Mouse (Mus musculus) myocyte (in vitro differentiated cells): ENCODE results near the gene Slc39a9. TPM values are rescaled to one million over a fixed set of nuclear protein-coding genes. Genes with fewer than 3 reads are reported as not detected.

Experiments
- H3K27me3 ChIP-seq: one replicate; pipeline ENCODE4 v1.6.1; 2011; ENCODE audit not compliant: control insufficient read depth, insufficient read depth, insufficient read length
- H3K36me3 ChIP-seq: one replicate; pipeline ENCODE4 v1.6.1; 2011; ENCODE audit not compliant: control insufficient read depth, insufficient read depth
- H3K4me2 ChIP-seq: one replicate; pipeline ENCODE4 v1.6.1; 2011; ENCODE audit warnings: low read depth, control low read depth
- H3K4me3 ChIP-seq: one replicate; pipeline ENCODE4 v1.5.1; 2011; ENCODE audit warnings: mild to moderate bottlenecking, control low read depth, moderate library complexity
- H3K79me2 ChIP-seq: one replicate; pipeline ENCODE4 v1.6.1; 2011; ENCODE audit not compliant: control insufficient read depth, insufficient read depth
- H3ac ChIP-seq: one replicate; pipeline ENCODE4 v1.6.1; 2011; ENCODE audit not compliant: control insufficient read depth, insufficient read length
- CEBPB ChIP-seq: IDR thresholded peaks from 2 replicates; pipeline ENCODE4 v1.6.1; 2011; ENCODE audit warnings: mild to moderate bottlenecking, moderate library complexity; ENCODE audit not compliant: poor library complexity, insufficient read depth, severe bottlenecking
- E2F4 ChIP-seq: IDR thresholded peaks from one replicate; pipeline ENCODE4 v1.6.1; 2011; ENCODE audit warnings: mild to moderate bottlenecking, control low read depth, moderate library complexity; ENCODE audit not compliant: insufficient read depth
- MAX ChIP-seq: IDR thresholded peaks from one replicate; pipeline ENCODE4 v1.6.1; 2011; ENCODE audit warnings: low read depth, mild to moderate bottlenecking, control low read depth
- MYOD1 ChIP-seq, 3 experiments: IDR thresholded peaks; one replicate each; pipeline ENCODE4 v1.6.1; 2011; ENCODE audit warnings: control low read depth in 2 of 3, low read depth in 2 of 3, mild to moderate bottlenecking in 2 of 3, moderate library complexity in 1 of 3; ENCODE audit not compliant: insufficient read length in 2 of 3, control insufficient read depth in 1 of 3
- MYOG ChIP-seq, 3 experiments: IDR thresholded peaks; one replicate each; pipeline ENCODE4 v1.6.1; 2011; ENCODE audit warnings: control low read depth in 2 of 3, low read depth in 2 of 3, mild to moderate bottlenecking in 2 of 3; ENCODE audit not compliant: insufficient read length in 2 of 3, control insufficient read depth in 1 of 3, insufficient read depth in 1 of 3
- POLR2A ChIP-seq: IDR thresholded peaks from one replicate; pipeline ENCODE4 v1.6.1; 2011; ENCODE audit warnings: low read depth, mild to moderate bottlenecking, control low read depth, moderate library complexity; ENCODE audit not compliant: insufficient read length
- POLR2AphosphoS2 ChIP-seq: IDR thresholded peaks from one replicate; pipeline ENCODE4 v1.6.1; 2011; ENCODE audit warnings: low read depth, control low read depth; ENCODE audit not compliant: insufficient read length
- REST ChIP-seq: IDR thresholded peaks from one replicate; pipeline ENCODE4 v1.6.1; 2011; ENCODE audit warnings: mild to moderate bottlenecking, control low read depth, moderate library complexity; ENCODE audit not compliant: insufficient read depth, insufficient read length
- SRF ChIP-seq: IDR thresholded peaks from one replicate; pipeline ENCODE4 v1.6.1; 2011; ENCODE audit warnings: low read depth; ENCODE audit not compliant: control insufficient read depth, insufficient read length
- TCF12 ChIP-seq: IDR thresholded peaks from one replicate; pipeline ENCODE4 v1.6.1; 2011; ENCODE audit warnings: mild to moderate bottlenecking, control low read depth; ENCODE audit not compliant: poor library complexity, insufficient read depth, severe bottlenecking
- TCF3 ChIP-seq: IDR thresholded peaks from one replicate; pipeline ENCODE4 v1.6.1; 2011; ENCODE audit warnings: low read depth, control low read depth; ENCODE audit not compliant: insufficient read length
- USF1 ChIP-seq: IDR thresholded peaks from one replicate; pipeline ENCODE4 v1.6.1; 2011; ENCODE audit warnings: low read depth, mild to moderate bottlenecking, control low read depth, moderate library complexity
- polyA plus RNA-seq: library from polyadenylated mRNA; unstranded; fragments of >200 nt; fragmentation: generic; extraction: Trizol; gene quantifications from one replicate; pipeline ENCODE4 v1.2.1, GENCODE M21; 2012; ENCODE audit warnings: missing spikeins

Slc39a9 gene
- polyA plus RNA-seq, 1 experiment: 16.6 TPM

- H3K27me3 ChIP-seq: peaks cover 7% of the 10 kb centered on the region
- no peaks in the 10 kb centered on the region for H3K36me3 ChIP-seq
- H3ac ChIP-seq: no peak overlapping the region
- no peaks in the 10 kb centered on the region for H3K79me2 ChIP-seq
- no peak overlapping the region for H3K4me2 ChIP-seq
- no peak overlapping the region for H3K4me3 ChIP-seq
- peak; percentile 63 for TF ChIP-seq CEBPB
- TF ChIP-seq SRF: no peak
Observed at GRCm38 (mm10) chr12:80729758-80730530, 86.3 kb downstream of the Slc39a9 start.

GRCm38 (mm10) chr12:80730567-80730966 is 86.9 kb downstream of the Slc39a9 start:
- Histone ChIP-seq H3K4me3 (no peak overlapping the region), H3K4me2 (no peak overlapping the region), H3ac (no peak overlapping the region), H3K79me2 (no peaks in the 10 kb centered on the region), H3K27me3 (peaks cover 7% of the 10 kb centered on the region), H3K36me3 (no peaks in the 10 kb centered on the region)
- TF ChIP-seq MYOG (IDR thresholded peaks at IDR 0.05; ENCODE audit: control insufficient read depth in 1 of 3, insufficient read depth in 1 of 3, insufficient read length in 2 of 3, low read depth in 2 of 3) (no peak), REST (no peak), USF1 (no peak), TCF12 (no peak), CEBPB (no peak), POLR2A (no peak), SRF (no peak), MYOD1 (IDR thresholded peaks at IDR 0.05; ENCODE audit: control insufficient read depth in 1 of 3, insufficient read length in 2 of 3, low read depth in 2 of 3) (no peak), MAX (no peak), E2F4 (no peak), TCF3 (no peak), POLR2AphosphoS2 (no peak)

Other genes with a start within 250 kb of the Slc39a9 start
- gene Dcaf5, start 207.3 kb upstream of the Slc39a9 start, polyA plus RNA-seq: 17.7 TPM
- gene Exd2, start 180.8 kb upstream of the Slc39a9 start, polyA plus RNA-seq: 9.1 TPM
- 0.11 TPM for gene Galnt16, start 125.6 kb upstream of the Slc39a9 start, polyA plus RNA-seq
- gene Erh, start 458 bp downstream of the Slc39a9 start, polyA plus RNA-seq: 164 TPM
- not detected for gene Plekhd1, start 48.7 kb downstream of the Slc39a9 start, polyA plus RNA-seq
- gene Ccdc177, start 116.8 kb downstream of the Slc39a9 start, polyA plus RNA-seq: not detected
- 64.0 TPM for gene Susd6, start 146.6 kb downstream of the Slc39a9 start, polyA plus RNA-seq